Mouse (Mus musculus) intestine, postnatal 0 days (tissue): ENCODE data around the gene Slc22a12. TPM values are rescaled to one million over a fixed set of nuclear protein-coding genes. Genes with fewer than 3 reads are reported as not detected.

ENCODE experiments used
- ATAC-seq: fragments of 200-750 bp; cut with Nextera tagmentation; 2 replicates; pipeline ENCODE4 v1.8.0; 2017; ENCODE audit warnings: mild to moderate bottlenecking, moderate TSS enrichment, moderate library complexity
- H3K27ac ChIP-seq: fragments of 300-500 bp; sonication (generic); 2 replicates; pipeline ENCODE4 v1.5.1; 2014; ENCODE audit warnings: mild to moderate bottlenecking, low read depth, low read length, moderate library complexity
- H3K27me3 ChIP-seq: fragments of 300-500 bp; sonication (generic); replicated peaks from 2 replicates; pipeline ENCODE4 v1.6.1; 2014; ENCODE audit warnings: low read length, mixed read lengths; ENCODE audit not compliant: control insufficient read depth, insufficient read depth
- H3K36me3 ChIP-seq: fragments of 300-500 bp; sonication (generic); 2 replicates; pipeline ENCODE4 v1.6.1; 2014; ENCODE audit warnings: mild to moderate bottlenecking, moderate library complexity; ENCODE audit not compliant: control insufficient read depth, insufficient read depth
- H3K4me1 ChIP-seq: fragments of 300-500 bp; sonication (generic); replicated peaks from 2 replicates; pipeline ENCODE4 v1.6.1; 2014; ENCODE audit warnings: antibody characterized with exemption, low read length, mixed read lengths; ENCODE audit not compliant: control insufficient read depth, insufficient read depth
- H3K4me2 ChIP-seq: fragments of 300-500 bp; sonication (generic); replicated peaks from 2 replicates; pipeline ENCODE4 v1.6.1; 2014; ENCODE audit warnings: low read depth, mild to moderate bottlenecking, moderate library complexity
- H3K4me3 ChIP-seq: fragments of 300-500 bp; sonication (generic); 2 replicates; pipeline ENCODE4 v1.5.1; 2014; ENCODE audit warnings: low read depth, low read length
- H3K9ac ChIP-seq: fragments of 300-500 bp; sonication (generic); 2 replicates; pipeline ENCODE4 v1.6.1; 2014; ENCODE audit warnings: mild to moderate bottlenecking, low read depth, low read length
- H3K9me3 ChIP-seq: fragments of 300-500 bp; sonication (generic); 2 replicates; pipeline ENCODE4 v1.6.1; 2016; ENCODE audit warnings: mixed run types; ENCODE audit not compliant: control insufficient read depth
- CTCF ChIP-seq: sonication (generic); IDR thresholded peaks from 2 replicates; pipeline ENCODE4 v1.5.1; 2016; ENCODE audit warnings: low read depth, mild to moderate bottlenecking, control low read depth, antibody characterized with exemption, moderate library complexity
- WGBS: fragments of 180-500 bp; shearing (Covaris S2); extraction: QIAGEN DNeasy Blood & Tissue Kit; methylation state at CpG from one replicate; pipeline ENCODE4 v1.1.7; 2014; 5-methylcytosine and 5-hydroxymethylcytosine counted together
- polyA plus RNA-seq: library from polyadenylated mRNA; unstranded; fragments of >200 nt; fragmentation: Nextera tagmentation; extraction: Ambion mirVana; gene quantifications from 2 replicates; pipeline ENCODE4 v1.2.1, GENCODE M21; 2015

Gene Slc22a12
- polyA plus RNA-seq, 1 experiment from 2014 or later = not detected

DNA sequence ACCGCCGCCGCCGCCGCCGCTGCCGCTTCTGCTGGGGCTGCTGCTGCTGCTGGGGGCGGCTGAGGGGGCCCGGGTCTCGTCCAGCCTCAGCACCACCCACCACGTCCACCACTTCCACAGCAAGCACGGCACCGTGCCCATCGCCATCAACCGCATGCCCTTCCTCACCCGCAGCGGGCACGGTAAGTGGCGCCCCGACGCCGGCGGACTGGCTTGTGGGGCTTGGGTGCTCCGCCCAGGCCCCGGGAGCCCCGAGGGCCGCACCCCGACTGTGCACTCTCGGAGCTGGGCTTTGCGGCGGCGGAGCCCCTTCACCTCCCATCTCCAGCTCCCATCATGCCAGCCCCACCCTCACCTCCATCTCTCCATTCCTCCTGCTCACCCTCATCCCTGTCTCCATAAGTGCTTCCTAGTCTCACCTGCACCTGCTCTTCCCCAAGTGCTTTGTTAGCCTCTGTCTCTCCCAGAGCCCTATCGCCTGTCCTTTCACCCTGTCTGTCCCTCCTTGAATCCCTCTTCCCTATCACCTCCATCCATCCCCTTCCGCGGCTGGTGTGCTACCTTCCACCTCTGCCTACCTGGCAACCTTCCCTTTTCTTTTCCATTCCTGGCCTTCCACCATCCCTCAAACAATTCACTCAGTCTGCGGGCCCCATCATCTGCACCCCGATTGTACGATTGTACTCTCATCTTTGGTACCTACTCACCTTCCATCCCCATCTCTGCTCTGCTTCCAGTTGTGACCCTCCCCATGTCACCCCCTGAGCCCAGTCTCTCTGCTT lies 44.3 kb downstream of the Slc22a12 start:
- Histone ChIP-seq H3K27me3 (peaks cover 88% of the 10 kb centered on the region), H3K36me3 (no peaks in the 10 kb centered on the region), H3K4me3 (peak overlapping the region; percentile 30), H3K9me3 (no peaks in the 10 kb centered on the region), H3K4me2 (peak overlapping the region; percentile 57), H3K27ac (no peak overlapping the region), H3K4me1 (0 out of 2 replicates have a peak, but pooled peaks cover 9% of the 10 kb centered on the region), H3K9ac (no peak overlapping the region)
- TF ChIP-seq CTCF = no peak
- no peak for ATAC-seq
- 5% methylated on average over 32 of the region's 38 CpGs for WGBS

DNA sequence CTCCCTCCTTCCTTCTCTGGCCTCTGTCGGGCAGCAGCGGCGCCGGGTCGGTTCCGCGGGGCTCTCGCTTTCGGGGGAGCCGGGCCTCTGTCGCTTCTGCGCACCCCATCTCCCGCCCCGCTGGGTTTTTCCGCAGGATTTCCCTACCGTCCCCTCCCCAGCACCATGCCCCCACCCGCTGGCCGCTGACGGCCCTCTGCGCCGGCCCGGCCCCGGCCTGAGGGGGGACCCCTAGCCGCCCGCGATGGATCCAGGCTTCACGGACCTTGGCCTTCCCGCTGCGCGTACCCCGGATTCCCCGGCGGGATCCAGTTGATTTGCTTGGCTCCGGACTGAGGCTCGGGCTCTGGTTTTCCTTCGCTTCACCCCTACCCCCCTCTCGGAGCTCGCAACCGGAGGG lies 45.0 kb downstream of the Slc22a12 start:
- Histone ChIP-seq H3K9ac (no peak overlapping the region), H3K27me3 (peaks cover 87% of the 10 kb centered on the region), H3K27ac (no peak overlapping the region), H3K4me1 (0 out of 2 replicates have a peak, but pooled peaks cover 9% of the 10 kb centered on the region), H3K36me3 (no peaks in the 10 kb centered on the region), H3K4me2 (peak overlapping the region; percentile 57), H3K9me3 (no peaks in the 10 kb centered on the region), H3K4me3 (peak overlapping the region; percentile 30)
- WGBS = under 1% methylated on average over 39 of the region's 39 CpGs
- no peak; the same call in 1 of the 2 replicates for ATAC-seq
- no peak for TF ChIP-seq CTCF

DNA sequence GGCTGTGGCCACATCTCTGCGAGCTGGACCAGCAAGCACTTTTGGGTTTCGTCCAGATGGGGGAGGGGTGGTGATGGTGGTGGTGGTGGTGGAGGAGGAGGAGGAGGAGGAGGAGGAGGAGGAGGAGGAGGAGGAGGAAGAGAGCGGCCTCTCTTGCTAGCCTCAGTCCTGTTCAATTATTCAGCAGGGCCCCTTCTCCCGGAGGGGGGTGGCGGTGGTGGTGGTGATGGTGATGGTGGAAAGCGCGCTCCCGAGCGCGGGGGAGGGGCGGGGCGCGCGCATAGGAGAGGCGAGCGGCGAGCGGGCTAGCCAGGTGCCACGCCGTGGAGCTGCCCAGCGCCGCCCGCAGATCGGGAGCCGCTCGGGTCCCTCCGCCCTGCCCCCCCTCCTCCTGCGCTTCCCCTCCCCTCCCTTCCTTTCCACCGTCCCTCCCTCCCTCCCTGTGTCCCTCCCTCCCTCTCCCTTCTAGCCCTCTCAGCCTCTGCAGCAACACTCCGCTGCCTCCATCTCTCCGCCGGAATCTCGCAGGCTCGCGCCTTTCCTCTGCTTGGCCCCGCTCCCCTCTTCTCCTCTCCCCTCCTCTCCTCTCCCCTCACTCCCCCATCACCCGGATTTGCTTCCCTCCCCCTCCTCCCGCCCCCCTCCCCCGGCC lies 45.6 kb downstream of the Slc22a12 start:
- H3K27me3 ChIP-seq = peaks cover 86% of the 10 kb centered on the region
- peak overlapping the region; percentile 57 for H3K4me2 ChIP-seq
- peak overlapping the region; percentile 30 for H3K4me3 ChIP-seq
- 0 out of 2 replicates have a peak, but pooled peaks cover 6% of the 10 kb centered on the region for H3K4me1 ChIP-seq
- ATAC-seq = no peak
- H3K9me3 ChIP-seq = no peaks in the 10 kb centered on the region
- TF ChIP-seq CTCF = no peak
- H3K36me3 ChIP-seq = no peaks in the 10 kb centered on the region
- WGBS = under 1% methylated on average over 17 of the region's 39 CpGs
- no peak overlapping the region for H3K9ac ChIP-seq
- no peak overlapping the region for H3K27ac ChIP-seq

DNA sequence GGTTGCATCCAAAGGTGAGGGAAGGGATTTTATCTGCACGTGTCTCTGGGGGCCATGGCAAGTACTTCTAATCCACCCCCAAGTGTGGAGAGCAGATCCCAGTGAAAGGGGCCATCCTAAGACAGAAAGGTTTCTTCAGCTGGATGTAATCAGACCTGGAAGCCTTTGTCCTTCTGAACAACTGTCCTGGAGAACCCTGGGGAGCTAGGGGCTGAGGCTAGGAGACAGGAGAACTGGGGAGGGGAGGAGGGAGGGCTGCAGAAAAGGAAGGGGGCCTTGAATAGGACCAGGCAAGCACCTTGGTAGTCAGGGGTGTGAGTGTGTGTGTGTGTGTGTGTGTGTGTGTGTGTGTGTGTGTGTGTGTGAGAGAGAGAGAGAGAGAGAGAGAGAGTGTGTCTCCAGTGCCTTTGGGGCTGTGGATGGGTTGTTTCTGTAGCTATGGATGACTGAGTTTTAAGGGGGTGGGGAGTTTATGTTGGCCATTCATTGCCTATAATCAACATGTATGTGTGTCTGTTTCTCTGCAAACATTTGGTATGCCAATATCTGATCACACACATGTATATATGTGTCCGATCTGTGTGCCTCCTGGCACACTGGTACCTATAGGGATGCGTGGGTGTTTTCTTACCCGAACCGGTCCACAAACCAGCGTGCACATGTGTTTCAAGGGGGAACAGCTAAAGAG lies 46.2 kb downstream of the Slc22a12 start:
- Histone ChIP-seq H3K4me3 (no peak overlapping the region), H3K4me1 (no peaks in the 10 kb centered on the region), H3K27me3 (peaks cover 85% of the 10 kb centered on the region), H3K9ac (no peak overlapping the region), H3K36me3 (no peaks in the 10 kb centered on the region), H3K4me2 (no peak overlapping the region), H3K9me3 (no peaks in the 10 kb centered on the region), H3K27ac (no peak overlapping the region)
- no peak for TF ChIP-seq CTCF
- ATAC-seq = no peak
- WGBS = 15% methylated on average over 6 of the region's 6 CpGs

DNA sequence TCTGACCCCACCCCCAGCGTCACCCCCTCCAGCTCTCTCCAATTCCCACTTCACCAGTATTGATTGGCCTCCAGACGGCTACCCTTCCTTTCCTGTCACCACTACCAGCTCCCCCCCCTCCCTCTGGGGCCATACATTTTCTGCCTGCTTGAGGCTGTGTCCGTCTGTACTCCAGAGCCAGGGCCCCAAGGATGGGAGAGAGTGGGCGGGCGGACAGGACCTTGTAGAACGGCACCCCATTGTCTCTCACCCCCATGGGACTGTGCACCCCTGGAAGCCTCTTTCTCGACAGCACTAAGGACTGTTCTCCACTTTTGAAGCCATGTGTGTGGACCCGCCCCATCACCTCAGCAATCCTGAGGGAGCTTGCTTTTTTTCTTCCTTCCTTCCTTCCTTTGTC lies 47.1 kb downstream of the Slc22a12 start:
- Histone ChIP-seq H3K27ac (no peak overlapping the region), H3K4me2 (no peak overlapping the region), H3K4me3 (no peak overlapping the region), H3K27me3 (peaks cover 76% of the 10 kb centered on the region), H3K9ac (no peak overlapping the region), H3K4me1 (no peaks in the 10 kb centered on the region), H3K36me3 (no peaks in the 10 kb centered on the region), H3K9me3 (no peaks in the 10 kb centered on the region)
- no peak for ATAC-seq
- 37% methylated on average over 8 of the region's 8 CpGs for WGBS
- no peak for TF ChIP-seq CTCF
